Mouse (Mus musculus): ENCODE measurements around the gene Fggy. TPM values are rescaled to one million over a fixed set of nuclear protein-coding genes. Genes with fewer than 3 reads are reported as not detected.

Fggy gene
- polyA plus RNA-seq, 1 experiment from 2014 or later, result 9.2 TPM

DNA sequence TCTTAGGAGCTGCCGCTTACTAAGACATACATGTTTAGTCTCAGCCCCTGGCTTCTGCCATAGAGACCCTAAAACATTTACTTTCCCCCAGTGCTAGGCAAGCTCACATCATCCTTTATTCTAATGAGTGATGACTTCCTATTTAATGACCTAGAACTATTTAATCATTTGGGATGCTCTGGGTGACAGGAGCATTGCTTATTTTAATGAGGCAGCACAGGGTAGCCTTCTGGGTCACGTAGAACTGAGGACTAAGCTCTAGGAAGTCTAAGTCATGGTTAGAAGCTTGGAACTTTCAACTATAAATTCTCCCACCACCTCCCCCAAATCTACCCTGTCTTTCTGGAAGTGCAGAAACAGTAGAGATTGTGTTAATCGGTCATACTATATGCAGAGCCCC lies 111.2 kb downstream of the Fggy start:
- Histone ChIP-seq H3K9ac (replicated peaks; ENCODE audit: low read length) (no peak overlapping the region), H3K4me3 (ENCODE audit: low read depth, low read length) (no peak overlapping the region), H3K9me3 (replicated peaks; ENCODE audit: control insufficient read depth, low read length) (no peaks in the 10 kb centered on the region), H3K27ac (replicated peaks; ENCODE audit: low read depth, low read length) (no peak overlapping the region), H3K4me1 (ENCODE audit: control insufficient read depth, insufficient read depth, low read length) (no peaks in the 10 kb centered on the region), H3K27me3 (ENCODE audit: control insufficient read depth, insufficient read depth, low read length) (no peaks in the 10 kb centered on the region), H3K36me3 (replicated peaks; ENCODE audit: control insufficient read depth, insufficient read depth, low read depth, low read length) (no peaks in the 10 kb centered on the region), H3K4me2 (ENCODE audit: low read depth, low read length) (no peak overlapping the region)
- DNase-seq (ENCODE audit: low spot score) (no peak), ATAC-seq (replicated peaks; ENCODE audit: insufficient number of reproducible peaks, low FRiP score, low TSS enrichment, low read depth) (no peak)
- 91% methylated on average over 3 of the region's 3 CpGs for WGBS

- ATAC-seq (replicated peaks; ENCODE audit: insufficient number of reproducible peaks, low FRiP score, low TSS enrichment, low read depth) (no peak), DNase-seq (ENCODE audit: low spot score) (peak; percentile 16)
- Histone ChIP-seq H3K4me3 (ENCODE audit: low read depth, low read length) (no peak overlapping the region), H3K9me3 (replicated peaks; ENCODE audit: control insufficient read depth, low read length) (no peaks in the 10 kb centered on the region), H3K4me1 (ENCODE audit: control insufficient read depth, insufficient read depth, low read length) (no peaks in the 10 kb centered on the region), H3K9ac (replicated peaks; ENCODE audit: low read length) (no peak overlapping the region), H3K36me3 (replicated peaks; ENCODE audit: control insufficient read depth, insufficient read depth, low read depth, low read length) (no peaks in the 10 kb centered on the region), H3K27ac (replicated peaks; ENCODE audit: low read depth, low read length) (no peak overlapping the region), H3K27me3 (ENCODE audit: control insufficient read depth, insufficient read depth, low read length) (no peaks in the 10 kb centered on the region), H3K4me2 (ENCODE audit: low read depth, low read length) (no peak overlapping the region)
- 29% methylated on average over 2 of the region's 2 CpGs for WGBS
Measured at GRCm38 (mm10) chr4:95669336-95669735, 112.0 kb downstream of the Fggy start.

- WGBS, result 88% methylated on average over 3 of the region's 3 CpGs
- no peaks in the 10 kb centered on the region for H3K36me3 ChIP-seq (replicated peaks; ENCODE audit: control insufficient read depth, insufficient read depth, low read depth, low read length)
- H3K9me3 ChIP-seq (replicated peaks; ENCODE audit: control insufficient read depth, low read length), result no peaks in the 10 kb centered on the region
- no peak overlapping the region for H3K4me3 ChIP-seq (ENCODE audit: low read depth, low read length)
- H3K9ac ChIP-seq (replicated peaks; ENCODE audit: low read length), result no peak overlapping the region
- ATAC-seq (replicated peaks; ENCODE audit: insufficient number of reproducible peaks, low FRiP score, low TSS enrichment, low read depth) (no peak), DNase-seq (ENCODE audit: low spot score) (no peak)
- no peak overlapping the region for H3K4me2 ChIP-seq (ENCODE audit: low read depth, low read length)
- no peaks in the 10 kb centered on the region for H3K4me1 ChIP-seq (ENCODE audit: control insufficient read depth, insufficient read depth, low read length)
- H3K27me3 ChIP-seq (ENCODE audit: control insufficient read depth, insufficient read depth, low read length), result no peaks in the 10 kb centered on the region
- H3K27ac ChIP-seq (replicated peaks; ENCODE audit: low read depth, low read length), result no peak overlapping the region
Measured at GRCm38 (mm10) chr4:95670559-95670958, 113.3 kb downstream of the Fggy start.

DNA sequence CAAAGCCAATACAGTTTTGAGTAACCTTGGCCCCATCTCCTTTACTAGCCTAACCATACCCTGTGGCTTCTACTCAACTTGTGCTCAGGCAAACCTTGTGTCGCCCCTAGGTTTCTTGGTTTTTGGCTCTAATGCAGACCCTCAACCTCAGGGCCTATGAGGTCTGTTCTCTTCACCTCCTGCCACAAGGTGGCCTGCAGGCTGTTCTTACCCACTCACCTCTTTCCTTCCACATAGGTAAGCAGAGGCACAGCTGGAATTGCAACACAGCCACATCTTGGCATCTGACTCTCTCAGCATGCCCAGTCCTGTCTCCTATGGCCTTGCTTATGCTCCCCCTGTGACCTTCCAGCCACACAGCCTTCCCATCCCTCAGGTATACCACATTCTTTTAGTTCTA lies 114.7 kb downstream of the Fggy start:
- no peak for DNase-seq (ENCODE audit: low spot score)
- Histone ChIP-seq H3K9ac (replicated peaks; ENCODE audit: low read length) (no peak overlapping the region), H3K4me1 (ENCODE audit: control insufficient read depth, insufficient read depth, low read length) (no peaks in the 10 kb centered on the region), H3K27me3 (ENCODE audit: control insufficient read depth, insufficient read depth, low read length) (no peaks in the 10 kb centered on the region), H3K4me3 (ENCODE audit: low read depth, low read length) (no peak overlapping the region), H3K4me2 (ENCODE audit: low read depth, low read length) (no peak overlapping the region), H3K27ac (replicated peaks; ENCODE audit: low read depth, low read length) (no peak overlapping the region), H3K36me3 (replicated peaks; ENCODE audit: control insufficient read depth, insufficient read depth, low read depth, low read length) (no peaks in the 10 kb centered on the region), H3K9me3 (replicated peaks; ENCODE audit: control insufficient read depth, low read length) (no peaks in the 10 kb centered on the region)
- 80% methylated on average over 1 of the region's 1 CpGs for WGBS
- ATAC-seq (replicated peaks; ENCODE audit: insufficient number of reproducible peaks, low FRiP score, low TSS enrichment, low read depth), result no peak

GRCm38 (mm10) chr4:95676390-95676789 lies 119.1 kb downstream of the Fggy start:
- Histone ChIP-seq H3K4me2 (ENCODE audit: low read depth, low read length) (no peak overlapping the region), H3K36me3 (replicated peaks; ENCODE audit: control insufficient read depth, insufficient read depth, low read depth, low read length) (no peaks in the 10 kb centered on the region), H3K4me3 (ENCODE audit: low read depth, low read length) (no peak overlapping the region), H3K27me3 (ENCODE audit: control insufficient read depth, insufficient read depth, low read length) (no peaks in the 10 kb centered on the region), H3K9me3 (replicated peaks; ENCODE audit: control insufficient read depth, low read length) (no peaks in the 10 kb centered on the region), H3K9ac (replicated peaks; ENCODE audit: low read length) (no peak overlapping the region), H3K27ac (replicated peaks; ENCODE audit: low read depth, low read length) (no peak overlapping the region), H3K4me1 (ENCODE audit: control insufficient read depth, insufficient read depth, low read length) (no peaks in the 10 kb centered on the region)
- ATAC-seq (replicated peaks; ENCODE audit: insufficient number of reproducible peaks, low FRiP score, low TSS enrichment, low read depth) (no peak), DNase-seq (ENCODE audit: low spot score) (no peak)
- 79% methylated on average over 2 of the region's 2 CpGs for WGBS

GRCm38 (mm10) chr4:95680756-95681449 lies 123.6 kb downstream of the Fggy start:
- DNase-seq (ENCODE audit: low spot score) (no peak), ATAC-seq (replicated peaks; ENCODE audit: insufficient number of reproducible peaks, low FRiP score, low TSS enrichment, low read depth) (no peak)
- no peaks in the 10 kb centered on the region for H3K4me1 ChIP-seq (ENCODE audit: control insufficient read depth, insufficient read depth, low read length)
- WGBS, result 88% methylated on average over 5 of the region's 5 CpGs
- no peak overlapping the region for H3K9ac ChIP-seq (replicated peaks; ENCODE audit: low read length)
- no peaks in the 10 kb centered on the region for H3K27me3 ChIP-seq (ENCODE audit: control insufficient read depth, insufficient read depth, low read length)
- H3K4me3 ChIP-seq (ENCODE audit: low read depth, low read length), result no peak overlapping the region
- H3K4me2 ChIP-seq (ENCODE audit: low read depth, low read length), result no peak overlapping the region
- H3K27ac ChIP-seq (replicated peaks; ENCODE audit: low read depth, low read length), result no peak overlapping the region
- H3K9me3 ChIP-seq (replicated peaks; ENCODE audit: control insufficient read depth, low read length), result no peaks in the 10 kb centered on the region
- H3K36me3 ChIP-seq (replicated peaks; ENCODE audit: control insufficient read depth, insufficient read depth, low read depth, low read length), result no peaks in the 10 kb centered on the region

DNA sequence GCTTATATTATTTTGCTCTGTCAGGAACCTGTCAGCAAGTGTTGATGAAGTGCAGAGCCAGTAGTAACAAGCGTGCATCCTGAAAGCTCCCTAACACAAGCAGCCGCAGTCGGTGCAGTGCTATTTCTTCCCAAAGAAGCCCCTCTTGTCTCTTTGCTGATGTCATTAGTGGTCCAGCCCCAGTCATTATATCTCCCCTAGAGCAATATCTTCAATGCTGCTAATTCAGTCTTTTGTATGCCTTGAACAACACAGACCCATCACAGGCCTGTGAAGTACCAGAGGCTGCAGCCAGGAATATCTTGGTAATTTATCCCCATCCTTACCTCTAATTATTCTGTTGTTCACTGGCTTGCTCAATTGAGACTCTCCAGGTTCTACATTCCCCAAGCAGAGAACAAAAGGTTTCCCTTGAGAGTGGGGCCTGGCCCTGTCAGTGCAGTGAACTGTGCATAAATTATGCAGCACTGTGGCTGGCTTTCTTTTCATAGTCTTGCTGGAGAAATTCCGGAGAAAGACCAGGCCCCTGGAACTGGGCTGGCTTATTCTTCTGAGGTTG lies 127.3 kb downstream of the Fggy start:
- peak; percentile 92 for ATAC-seq (replicated peaks; ENCODE audit: insufficient number of reproducible peaks, low FRiP score, low TSS enrichment, low read depth)
- Histone ChIP-seq H3K4me3 (ENCODE audit: low read depth, low read length) (no peak overlapping the region), H3K27ac (replicated peaks; ENCODE audit: low read depth, low read length) (0 out of 2 replicates have a peak overlapping the region, but pooled peaks have one; percentile 32), H3K9me3 (replicated peaks; ENCODE audit: control insufficient read depth, low read length) (no peaks in the 10 kb centered on the region), H3K4me2 (ENCODE audit: low read depth, low read length) (no peak overlapping the region), H3K27me3 (ENCODE audit: control insufficient read depth, insufficient read depth, low read length) (no peaks in the 10 kb centered on the region), H3K4me1 (ENCODE audit: control insufficient read depth, insufficient read depth, low read length) (no peaks in the 10 kb centered on the region), H3K9ac (replicated peaks; ENCODE audit: low read length) (no peak overlapping the region), H3K36me3 (replicated peaks; ENCODE audit: control insufficient read depth, insufficient read depth, low read depth, low read length) (no peaks in the 10 kb centered on the region)
- DNase-seq (ENCODE audit: low spot score), result peak; percentile 67
- WGBS, result 13% methylated on average over 4 of the region's 4 CpGs

- ATAC-seq (replicated peaks; ENCODE audit: insufficient number of reproducible peaks, low FRiP score, low TSS enrichment, low read depth), result no peak
- H3K27ac ChIP-seq (replicated peaks; ENCODE audit: low read depth, low read length), result no peak overlapping the region
- 79% methylated on average over 2 of the region's 2 CpGs for whole genome bisulfite sequencing
- H3K4me3 ChIP-seq (ENCODE audit: low read depth, low read length), result no peak overlapping the region
- no peaks in the 10 kb centered on the region for H3K9me3 ChIP-seq (replicated peaks; ENCODE audit: control insufficient read depth, low read length)
- no peak overlapping the region for H3K4me2 ChIP-seq (ENCODE audit: low read depth, low read length)
- no peaks in the 10 kb centered on the region for H3K4me1 ChIP-seq (ENCODE audit: control insufficient read depth, insufficient read depth, low read length)
- DNase-seq (ENCODE audit: low spot score), result no peak
- H3K36me3 ChIP-seq (replicated peaks; ENCODE audit: control insufficient read depth, insufficient read depth, low read depth, low read length), result no peaks in the 10 kb centered on the region
- H3K27me3 ChIP-seq (ENCODE audit: control insufficient read depth, insufficient read depth, low read length), result no peaks in the 10 kb centered on the region
- H3K9ac ChIP-seq (replicated peaks; ENCODE audit: low read length), result no peak overlapping the region
Measured at GRCm38 (mm10) chr4:95686775-95687174, 129.5 kb downstream of the Fggy start.

All from embryonic facial prominence, embryonic 11.5 days (tissue).